Mouse (Mus musculus): Measurements from ENCODE around the gene Tigit.

Gene Tigit

DNA sequence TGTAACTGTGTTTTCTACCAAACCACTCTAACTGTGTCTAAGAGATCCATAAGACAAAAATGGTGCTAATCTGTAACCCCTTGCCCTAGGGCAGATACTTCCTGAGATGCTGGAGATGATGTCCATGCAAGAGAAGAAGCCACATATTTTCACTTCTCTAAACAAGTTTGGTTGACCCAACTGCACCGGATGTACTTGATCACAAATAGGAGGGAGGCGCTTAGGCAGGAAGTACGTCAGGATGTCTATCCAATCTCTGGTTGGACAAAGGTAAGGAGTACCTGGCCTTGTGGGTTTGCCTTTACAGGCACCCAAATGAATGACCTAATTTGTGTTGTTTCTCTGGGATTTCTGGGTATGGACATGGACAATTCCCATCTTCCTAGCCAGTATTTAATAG, 4.3 kb upstream of the Tigit start:
- no peak for DNase-seq (ENCODE audit: low read depth, low spot score)

DNA sequence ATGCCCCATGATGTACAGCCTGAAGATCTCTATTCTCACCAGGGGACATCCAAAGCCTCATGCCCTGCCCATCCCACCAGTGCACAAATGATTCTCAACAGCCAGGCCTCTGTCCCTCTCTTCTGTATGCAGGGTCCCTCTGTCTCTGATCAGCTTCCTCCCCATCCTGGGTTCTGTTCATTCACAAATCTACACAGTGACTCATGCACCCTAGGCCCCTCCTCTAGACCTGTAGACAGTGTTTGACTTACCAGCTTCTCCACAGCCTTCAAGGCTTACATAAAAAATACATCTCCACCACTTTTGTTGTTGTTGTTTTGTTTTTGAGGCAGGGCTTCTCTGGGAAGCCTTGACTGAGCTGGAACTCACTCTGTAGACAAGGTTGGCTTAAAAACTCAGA, 915 bp upstream of the Tigit start:
- DNase-seq (ENCODE audit: low read depth, low spot score) = no peak

DNA sequence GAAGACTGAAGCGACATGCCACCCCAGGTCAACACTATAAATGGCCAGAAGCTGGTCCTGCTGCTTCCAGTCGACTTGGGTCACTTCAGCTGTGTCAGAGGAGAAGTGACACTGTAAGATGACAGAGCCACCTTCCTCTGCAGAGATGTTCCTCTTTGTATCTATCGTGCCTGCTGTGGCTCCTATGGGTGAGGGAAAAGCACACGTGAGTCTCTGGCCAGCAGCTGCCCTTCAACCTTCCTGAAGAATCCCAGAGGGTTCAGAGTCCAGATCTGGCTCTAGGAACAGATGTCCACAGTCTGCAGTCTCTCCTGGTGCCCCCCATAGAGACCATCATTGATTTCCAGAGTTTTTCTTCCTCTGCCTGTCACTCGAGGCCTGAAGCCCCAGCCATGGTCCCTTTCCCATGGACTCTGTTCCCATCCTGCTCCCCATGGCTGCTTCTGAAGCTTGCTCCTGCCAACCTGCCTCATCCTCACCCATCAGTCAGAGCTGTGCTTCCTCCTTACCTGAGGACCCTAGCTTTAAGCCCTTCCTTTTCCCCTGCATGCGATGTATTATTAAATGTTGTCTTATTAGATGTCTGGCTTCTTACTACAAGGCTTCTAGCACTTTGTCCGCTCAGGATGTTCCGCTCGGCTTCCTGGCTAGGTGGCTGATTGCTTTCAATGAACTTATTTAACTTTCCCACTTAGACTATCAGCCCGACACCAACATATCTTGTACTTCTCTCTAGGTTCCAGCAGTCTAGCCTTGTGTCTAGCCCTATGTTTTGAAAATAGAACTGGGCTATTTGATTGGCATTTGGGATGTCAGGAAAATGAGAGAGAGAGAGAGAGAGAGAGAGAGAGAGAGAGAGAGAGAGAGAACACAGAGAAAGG, 1.6 kb downstream of the Tigit start:
- no peak for DNase-seq (ENCODE audit: low read depth, low spot score)

DNA sequence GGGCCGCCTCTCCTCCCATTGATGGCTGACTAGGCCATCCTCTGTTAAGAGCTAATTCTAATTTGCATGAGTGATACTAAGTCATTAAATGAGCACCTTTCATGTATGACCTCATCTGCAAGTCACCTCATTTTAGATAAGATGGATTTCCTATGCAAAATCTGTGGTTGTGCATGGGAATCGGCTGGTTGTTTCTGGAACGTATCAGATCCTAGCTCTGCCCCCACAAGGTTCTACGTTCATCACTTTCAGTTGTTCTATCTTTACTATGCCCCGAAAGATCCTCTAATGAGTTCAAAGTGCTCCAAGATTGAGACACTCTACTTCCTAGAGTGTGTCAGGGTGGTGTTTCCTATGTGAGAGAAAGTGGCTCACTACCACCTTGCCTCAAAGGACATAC, 2.4 kb downstream of the Tigit start:
- DNase-seq (ENCODE audit: low read depth, low spot score) = no peak

DNA sequence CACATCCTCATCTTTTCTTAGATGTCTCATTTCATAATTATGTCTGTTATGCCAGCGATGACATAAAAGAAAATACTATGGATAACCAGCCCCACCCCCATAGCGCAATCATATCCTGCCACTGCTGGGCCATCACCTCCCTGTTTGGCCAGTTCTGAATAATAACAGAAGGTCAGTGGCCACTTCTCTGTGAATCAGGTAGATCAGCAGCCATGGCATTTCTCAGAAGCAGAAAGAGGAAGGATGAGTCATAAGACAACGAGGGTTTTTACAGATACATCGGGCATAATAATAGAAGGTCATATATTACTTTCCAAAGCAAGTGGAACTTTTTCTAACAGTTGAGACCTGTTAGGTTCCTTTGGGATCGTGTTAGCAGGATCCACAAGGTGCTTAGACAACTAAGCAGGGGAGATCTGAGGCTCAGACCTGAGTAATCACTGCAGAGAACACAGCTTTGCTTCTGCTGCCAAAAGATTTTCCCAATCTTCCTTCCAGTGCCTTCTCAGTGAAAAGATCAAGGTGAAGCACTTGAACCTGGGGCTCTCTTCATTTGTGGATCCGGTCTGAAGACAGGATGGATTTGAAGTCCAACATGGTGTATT, 8.7 kb downstream of the Tigit start:
- no peak for DNase-seq (ENCODE audit: low read depth, low spot score)

DNA sequence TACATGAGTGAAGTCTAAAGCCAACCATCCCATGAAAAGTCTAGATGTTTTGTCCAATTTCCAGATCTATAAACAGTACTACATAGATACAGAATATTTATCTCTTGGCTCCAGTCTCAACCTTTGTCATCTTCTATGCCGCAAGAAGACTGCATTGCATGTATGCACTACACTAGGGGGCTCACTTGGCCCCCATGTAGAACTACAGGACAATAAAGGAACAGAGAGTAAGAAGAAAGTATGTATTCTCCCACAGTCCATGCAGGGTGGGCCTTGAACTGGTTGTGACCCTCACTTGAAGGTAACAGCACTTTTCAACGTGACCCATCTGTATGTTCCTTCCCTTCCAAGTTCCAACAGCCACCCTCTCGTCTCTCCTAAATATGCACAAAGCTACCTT, 9.7 kb downstream of the Tigit start:
- no peak for DNase-seq (ENCODE audit: low read depth, low spot score)

DNA sequence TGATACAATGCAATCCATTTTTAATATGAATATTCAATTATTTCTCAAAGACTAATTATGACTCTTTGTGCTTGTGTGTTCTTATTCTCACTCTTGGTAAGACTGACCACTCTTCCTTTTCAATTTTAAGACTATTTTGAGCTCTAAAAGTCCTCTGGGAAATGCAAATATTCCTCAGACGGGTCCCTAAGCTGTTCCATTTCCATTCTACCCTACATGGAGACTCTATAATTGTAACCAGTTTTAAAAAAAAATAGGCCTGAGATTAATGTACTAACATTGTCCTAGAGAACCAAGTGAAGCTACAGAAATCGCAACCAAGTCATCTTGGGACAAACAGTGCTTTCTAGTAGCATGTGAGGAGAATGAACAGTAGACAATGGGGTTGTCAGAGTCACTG, 10.7 kb downstream of the Tigit start:
- no peak for DNase-seq (ENCODE audit: low read depth, low spot score)

DNA sequence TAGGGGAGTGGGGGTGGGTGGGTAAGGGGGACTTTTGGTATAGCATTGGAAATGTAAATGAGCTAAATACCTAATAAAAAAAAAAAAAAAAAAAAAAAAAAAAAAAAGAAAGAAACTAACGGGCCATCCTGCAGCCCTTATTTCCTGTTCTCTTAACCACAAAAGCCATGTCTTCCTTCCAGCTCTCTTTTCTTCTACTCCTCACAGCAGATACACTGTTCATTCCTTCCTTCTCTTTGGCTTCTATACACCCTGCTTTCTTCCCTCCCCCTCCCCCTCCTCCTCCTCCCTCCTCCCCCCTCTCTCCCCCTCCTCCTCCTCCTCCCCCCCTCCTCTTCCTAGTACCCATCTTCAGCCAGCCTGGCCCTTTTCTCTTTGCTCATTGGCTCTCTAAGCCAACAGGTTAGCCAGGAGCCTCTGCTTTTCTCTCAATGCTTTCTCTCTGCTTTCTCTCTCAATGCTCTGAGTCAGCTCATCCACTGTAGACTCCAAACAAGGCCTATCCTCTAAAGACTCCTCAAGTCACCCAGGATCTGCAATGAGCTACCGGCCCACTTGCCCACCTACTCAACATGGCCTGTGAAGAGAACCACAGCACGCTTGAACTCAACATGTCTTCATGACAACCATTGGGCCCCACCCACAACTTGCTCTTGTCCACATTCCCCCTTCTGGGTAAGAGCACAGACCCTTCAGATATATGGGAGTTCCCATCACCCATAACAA, 13.4 kb downstream of the Tigit start:
- DNase-seq (ENCODE audit: low read depth, low spot score) = no peak

DNA sequence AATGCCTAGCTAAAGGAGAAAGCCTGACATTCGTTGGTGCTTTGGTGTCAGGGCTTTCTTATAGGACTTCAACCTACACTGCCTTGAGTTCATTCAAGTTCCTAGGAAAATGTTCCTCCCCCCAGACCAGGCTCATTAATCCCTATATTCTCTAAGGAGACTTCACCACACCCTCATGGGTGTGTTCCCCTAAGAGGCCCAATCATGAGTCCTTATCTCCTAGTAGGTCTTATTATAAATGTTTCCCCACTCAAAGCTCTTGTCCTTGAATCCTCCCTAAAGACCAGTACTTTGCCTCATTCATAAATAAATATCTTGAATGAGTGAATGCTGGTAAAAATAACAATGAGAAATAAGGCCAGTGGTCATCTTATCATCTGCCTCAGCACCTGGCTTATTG, 16.3 kb downstream of the Tigit start:
- DNase-seq (ENCODE audit: low read depth, low spot score) = no peak

DNA sequence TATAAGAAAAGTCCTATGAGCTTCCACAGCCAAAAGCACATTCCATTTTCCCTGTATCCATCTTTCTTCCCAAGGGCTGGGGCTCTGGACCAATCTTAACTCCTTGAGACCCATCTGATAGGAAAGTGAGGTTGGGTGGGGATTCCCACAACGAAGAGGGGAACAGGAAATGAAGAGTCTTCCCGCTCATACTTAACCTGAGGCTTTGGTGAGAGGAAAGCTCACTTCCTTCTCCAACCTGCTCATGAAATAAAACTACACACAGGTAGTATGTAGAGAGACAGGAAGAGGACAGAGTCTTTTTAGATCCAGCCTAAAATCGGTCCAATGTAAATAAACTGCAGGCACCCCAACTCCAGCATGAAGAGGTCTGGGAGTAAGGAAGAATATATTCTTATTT, 17.0 kb downstream of the Tigit start:
- no peak for DNase-seq (ENCODE audit: low read depth, low spot score)

DNA sequence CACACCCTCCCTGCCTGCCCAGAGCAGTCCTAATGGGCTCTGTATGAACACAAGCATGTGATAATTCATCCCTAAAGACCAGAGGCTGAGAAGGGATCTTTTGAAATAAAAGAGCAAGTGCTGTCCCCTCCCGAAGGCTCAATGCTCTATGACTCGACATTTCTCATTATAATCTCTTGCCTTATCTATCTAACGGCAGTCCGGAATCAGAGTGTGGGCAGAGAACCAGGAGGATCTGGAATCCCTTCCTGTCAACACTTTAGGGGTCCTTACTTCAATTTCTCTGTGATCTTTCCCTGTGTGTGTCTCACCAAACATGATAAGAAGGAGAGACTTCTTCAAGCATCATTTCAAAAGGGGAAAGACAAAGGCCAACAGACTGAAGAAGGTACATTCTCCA, 18.1 kb downstream of the Tigit start:
- DNase-seq (ENCODE audit: low read depth, low spot score) = no peak

DNA sequence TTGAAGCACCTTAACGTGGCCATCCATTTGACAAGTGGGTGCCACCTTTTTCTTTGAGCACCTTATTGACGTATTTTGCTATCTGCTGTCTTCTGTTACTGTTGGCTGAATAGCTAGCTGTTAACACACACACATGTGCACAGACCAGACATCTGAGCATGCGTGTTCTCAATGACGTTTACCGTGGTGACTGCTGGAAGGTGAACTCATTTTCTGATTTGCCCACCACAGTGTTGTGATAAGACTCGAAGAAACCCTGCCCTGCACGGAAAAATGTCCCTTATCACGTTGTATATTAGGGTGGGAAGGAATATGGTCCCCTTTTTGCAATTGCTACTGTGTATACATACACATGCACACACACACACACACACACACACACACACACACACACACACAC, 22.7 kb downstream of the Tigit start:
- no peak for DNase-seq (ENCODE audit: low read depth, low spot score)

DNA sequence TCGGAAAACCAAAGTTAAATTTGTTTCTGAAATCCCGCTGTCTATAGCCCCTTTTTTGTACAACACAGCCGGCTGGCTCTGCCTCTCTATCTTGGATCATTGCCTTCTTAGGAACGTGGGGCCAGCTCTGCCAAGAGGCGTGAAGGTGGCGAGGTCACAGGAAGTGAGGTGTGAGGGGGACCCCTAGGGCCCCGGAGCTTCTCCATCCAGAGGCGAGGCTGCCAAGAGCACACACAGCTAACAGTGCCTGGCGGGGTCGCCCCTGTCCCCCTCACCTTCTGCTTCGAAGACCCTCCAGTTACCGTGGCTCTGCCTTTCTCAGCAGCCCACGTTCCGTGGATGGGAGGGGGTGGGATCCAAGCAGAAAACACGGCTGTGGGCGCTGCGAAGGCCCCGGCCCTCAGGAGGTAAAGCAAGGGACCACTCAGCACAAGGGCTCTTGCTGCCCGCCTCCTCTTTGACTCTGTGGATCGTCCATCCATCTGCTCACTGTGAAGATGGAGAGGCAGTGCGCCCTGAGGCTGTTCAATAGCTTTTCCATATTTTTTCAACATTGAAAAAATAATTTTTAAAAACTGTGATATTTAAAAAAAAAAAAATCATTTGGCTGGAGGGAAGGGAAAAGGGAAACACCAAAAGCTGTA, 25.4 kb downstream of the Tigit start:
- DNase-seq (ENCODE audit: low read depth, low spot score) = no peak

DNA sequence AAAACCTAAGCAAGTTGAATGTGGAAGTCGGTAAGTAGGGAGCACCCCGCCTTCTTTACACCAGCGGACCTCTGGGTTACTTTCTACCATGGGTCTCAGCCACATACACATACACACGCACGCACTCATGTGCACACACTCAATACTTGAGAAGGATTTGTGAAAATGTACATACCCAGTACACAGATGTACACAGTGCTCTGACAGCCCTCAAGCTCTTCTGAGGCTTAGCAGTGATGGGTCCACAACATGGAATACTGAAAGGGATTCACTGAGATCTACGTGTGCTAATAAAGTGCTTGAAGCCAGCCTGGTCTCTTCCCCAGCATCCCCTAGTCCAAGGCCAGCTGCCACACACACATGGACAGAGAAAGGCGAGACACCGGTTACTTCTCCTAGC, 26.7 kb downstream of the Tigit start:
- DNase-seq (ENCODE audit: low read depth, low spot score) = no peak

DNA sequence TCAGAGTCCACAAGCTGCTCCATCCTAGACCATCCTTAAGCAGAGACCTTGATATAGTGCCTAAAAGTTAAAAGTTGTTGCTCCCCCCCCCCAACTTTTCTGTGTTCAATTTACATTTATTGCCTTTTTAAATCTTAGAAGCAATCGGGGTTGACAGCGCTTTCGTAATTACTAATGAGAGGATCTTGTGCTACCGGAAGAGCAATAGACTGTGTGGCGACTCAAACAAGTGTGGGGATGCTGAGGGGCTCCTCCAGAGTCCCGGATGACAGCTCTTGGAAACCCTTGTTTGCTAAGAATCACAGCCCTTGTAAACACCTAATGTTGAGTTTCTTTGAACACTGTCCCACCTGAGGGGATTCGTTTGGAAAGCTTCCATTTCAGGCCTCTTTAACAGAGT, 29.9 kb downstream of the Tigit start:
- DNase-seq (ENCODE audit: low read depth, low spot score) = no peak

DNA sequence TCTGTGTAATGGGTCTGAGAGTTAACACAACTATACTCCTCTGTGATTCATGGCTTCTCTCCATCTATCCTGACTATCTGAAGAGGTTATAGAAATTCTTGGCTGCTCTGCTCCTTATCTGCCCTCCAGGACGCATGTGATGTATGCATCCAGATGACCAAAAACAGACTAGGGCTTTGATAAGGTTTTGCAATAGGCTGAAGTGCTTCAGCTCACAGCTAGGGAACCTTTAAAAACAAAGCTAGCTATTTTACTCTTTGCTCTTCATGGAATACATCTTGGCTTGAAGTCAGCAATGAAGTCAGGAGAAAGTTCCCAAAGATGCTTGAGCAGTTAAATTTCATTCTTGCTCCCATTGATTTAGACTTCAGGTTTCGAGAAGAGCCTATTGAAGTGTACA, 32.2 kb downstream of the Tigit start:
- DNase-seq (ENCODE audit: low read depth, low spot score) = no peak

DNA sequence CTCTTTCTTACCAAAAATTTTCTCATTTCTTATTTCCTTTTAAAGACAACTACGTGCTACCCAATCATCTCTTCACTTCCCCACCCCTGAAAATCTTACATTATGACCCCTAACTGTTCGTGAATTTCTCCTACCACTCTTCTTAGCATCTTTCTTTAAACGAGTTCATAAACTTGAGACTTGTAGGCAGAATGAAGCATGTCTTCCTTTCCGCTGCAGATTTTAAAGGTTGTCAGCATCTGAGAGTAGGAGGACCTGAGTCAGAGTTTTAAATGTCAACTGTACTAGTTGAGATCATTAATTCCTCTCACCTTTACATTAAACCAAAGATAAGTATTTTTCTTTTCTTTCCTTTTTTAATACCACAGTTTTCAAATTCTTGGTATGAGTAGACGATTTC, 35.3 kb downstream of the Tigit start:
- no peak for DNase-seq (ENCODE audit: low read depth, low spot score)

DNA sequence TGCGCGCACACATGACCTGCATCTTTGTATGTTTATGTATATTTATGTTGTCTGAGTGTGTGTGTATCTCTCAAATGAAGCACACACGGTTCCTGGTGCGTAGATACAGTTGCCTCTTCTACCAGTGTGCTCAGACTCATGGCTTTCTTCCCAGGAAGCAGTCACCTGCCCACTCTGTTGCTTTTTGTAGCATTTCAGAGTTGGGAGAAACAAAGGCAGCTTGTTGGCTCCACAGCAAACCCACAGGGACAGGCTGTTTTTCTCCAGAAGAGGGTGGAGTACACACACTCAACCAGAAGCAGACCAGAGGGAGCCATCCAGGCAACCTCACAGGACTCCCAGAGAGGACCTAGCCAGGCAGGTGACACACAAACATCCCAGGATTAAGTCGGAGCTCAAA, 38.0 kb downstream of the Tigit start:
- DNase-seq (ENCODE audit: low read depth, low spot score) = no peak

DNA sequence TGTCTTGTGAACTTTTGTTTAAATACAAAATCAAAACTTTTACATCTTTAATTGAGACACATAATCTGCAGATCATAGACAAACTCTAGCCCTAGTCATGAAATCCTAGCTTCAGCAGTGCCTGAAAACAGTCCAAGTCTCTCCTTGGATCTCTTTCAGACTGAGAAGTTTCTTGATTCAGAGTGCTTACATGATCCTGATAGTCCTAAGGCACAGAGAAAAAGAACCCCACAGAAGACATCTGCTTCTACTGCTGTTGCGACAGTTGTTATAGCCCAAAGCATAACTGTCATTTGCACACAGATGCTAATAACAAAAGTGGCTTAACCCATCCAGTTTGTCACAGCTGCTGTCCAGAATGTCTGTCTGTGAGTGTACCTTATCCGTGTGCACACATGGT, 38.7 kb downstream of the Tigit start:
- DNase-seq (ENCODE audit: low read depth, low spot score) = no peak

DNA sequence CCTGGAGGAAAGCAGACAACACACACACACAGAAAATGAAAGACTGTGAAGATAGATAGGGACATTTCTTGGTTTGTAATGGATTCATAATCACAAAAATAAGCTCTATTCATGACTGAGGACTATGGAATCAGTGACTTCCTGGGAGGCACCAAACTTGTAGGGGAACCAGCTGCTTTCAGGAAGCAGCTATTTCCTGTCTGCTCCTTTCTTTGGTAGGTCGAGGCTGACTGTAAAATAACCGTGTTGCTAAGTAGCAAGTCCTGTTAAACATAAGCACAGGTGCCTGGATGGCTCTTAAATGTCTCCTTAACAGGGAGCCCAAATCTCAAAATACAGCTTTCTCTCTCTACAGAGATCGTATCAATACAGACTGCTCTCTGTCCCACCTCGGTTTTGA, 39.1 kb downstream of the Tigit start:
- DNase-seq (ENCODE audit: low read depth, low spot score) = no peak

DNA sequence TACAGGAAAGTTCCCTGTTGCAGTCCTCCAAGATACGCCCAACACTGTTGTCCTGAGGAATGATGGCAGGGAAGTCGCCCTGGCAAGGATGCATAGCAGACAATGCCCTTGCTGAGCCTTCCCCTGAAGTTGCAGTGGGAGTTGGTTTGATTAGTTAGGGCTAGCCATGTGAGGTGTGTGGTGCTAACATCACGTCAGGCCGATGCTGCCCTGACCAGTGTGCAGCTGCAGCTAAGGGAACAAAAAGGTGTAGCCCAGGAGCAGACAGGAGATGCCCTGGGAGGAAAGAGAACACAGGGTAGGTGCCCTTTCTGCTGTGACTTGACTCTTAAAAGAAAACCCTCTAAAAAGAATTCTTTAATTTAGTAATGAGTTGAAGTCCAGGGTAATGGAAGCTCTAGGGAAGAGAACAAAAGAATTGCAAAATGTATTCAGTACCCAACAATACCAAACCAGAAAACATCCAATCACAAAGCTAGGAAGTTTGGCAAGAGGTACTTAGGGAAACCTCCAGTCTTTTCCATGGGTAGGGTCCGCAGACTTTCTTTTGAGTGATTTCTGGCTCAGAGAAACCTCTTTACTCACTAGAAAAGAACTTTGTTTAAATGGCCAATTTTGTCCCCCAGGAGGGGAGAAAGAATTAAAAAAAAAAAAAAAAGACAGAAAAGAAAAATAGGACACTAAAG, 40.5 kb downstream of the Tigit start:
- no peak for DNase-seq (ENCODE audit: low read depth, low spot score)

DNA sequence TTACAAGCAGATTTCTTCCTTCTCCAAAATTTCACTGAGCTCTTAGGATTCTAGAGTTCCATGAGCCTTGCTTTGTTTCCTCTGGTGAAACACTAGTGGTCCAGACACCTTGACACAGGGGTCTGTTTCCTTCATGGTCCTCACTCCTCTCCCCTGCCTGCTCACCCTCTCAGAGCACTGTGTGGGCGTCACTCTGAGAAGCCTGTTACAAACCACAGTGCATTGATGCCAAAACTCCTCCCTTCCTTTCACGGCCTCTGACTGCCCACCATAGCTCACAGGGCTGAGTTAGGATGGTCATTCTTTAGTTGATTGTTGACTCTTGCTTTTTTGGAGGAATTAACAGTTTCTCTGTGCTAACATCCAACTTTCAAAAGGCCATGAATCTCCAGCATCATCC, 43.6 kb downstream of the Tigit start:
- no peak for DNase-seq (ENCODE audit: low read depth, low spot score)

All from WW6 (cell line).